Mouse (Mus musculus): Measurements from ENCODE around the gene Rrp9.

- TF ChIP-seq POLR2A (IDR thresholded peaks at IDR 0.05; ENCODE audit: low read depth, low read length), result no peak
- no peak for TF ChIP-seq CTCF (IDR thresholded peaks at IDR 0.05; ENCODE audit: borderline replicate concordance, insufficient read depth, low read length)
These were observed 37.1 kb downstream of the Rrp9 start for GRCm38 (mm10) chr9:106512729-106513450.
